Mouse (Mus musculus) cerebellum, adult 11-12 months (tissue): ENCODE results near the gene Rplp2.

Experiments
- DNase-seq: peaks from one replicate; pipeline ENCODE4 v3.0.0; 2022

Gene Rplp2

GRCm38 (mm10) chr7:141468522-141469211, 21.5 kb downstream of the Rplp2 start:
- DNase-seq: peak; percentile 75

GRCm38 (mm10) chr7:141469352-141469751, 22.2 kb downstream of the Rplp2 start:
- DNase-seq: no peak

GRCm38 (mm10) chr7:141469901-141470636, 22.9 kb downstream of the Rplp2 start:
- DNase-seq: peak; percentile 61

GRCm38 (mm10) chr7:141470637-141470944, 23.4 kb downstream of the Rplp2 start:
- no peak for DNase-seq

- DNase-seq: no peak
Observed at GRCm38 (mm10) chr7:141471236-141471635, 24.1 kb downstream of the Rplp2 start.

- DNase-seq: no peak
Observed at GRCm38 (mm10) chr7:141472226-141472625, 25.1 kb downstream of the Rplp2 start.

GRCm38 (mm10) chr7:141472763-141473162, 25.6 kb downstream of the Rplp2 start:
- DNase-seq: peak; percentile 43

- no peak for DNase-seq
Observed at GRCm38 (mm10) chr7:141474160-141474559, 27.0 kb downstream of the Rplp2 start.

- peak; percentile 84 for DNase-seq
Observed at GRCm38 (mm10) chr7:141475011-141475804, 28.0 kb downstream of the Rplp2 start, which contains the start of the genes Polr2l and Tspan4. TSS of gene Polr2l (minus strand) at chr7:141475132. TSS of gene Tspan4 (plus strand) at chr7:141475240.

- DNase-seq: peak; percentile 57
Observed at GRCm38 (mm10) chr7:141475805-141476158, 28.6 kb downstream of the Rplp2 start.

GRCm38 (mm10) chr7:141476226-141476980, 29.2 kb downstream of the Rplp2 start:
- DNase-seq: peak; percentile 78

GRCm38 (mm10) chr7:141476981-141477370, 29.8 kb downstream of the Rplp2 start:
- no peak for DNase-seq

GRCm38 (mm10) chr7:141477578-141478269, 30.6 kb downstream of the Rplp2 start:
- DNase-seq: no peak

- no peak for DNase-seq
Observed at GRCm38 (mm10) chr7:141478270-141478748, 31.1 kb downstream of the Rplp2 start.

GRCm38 (mm10) chr7:141480842-141481497, 33.8 kb downstream of the Rplp2 start:
- peak; percentile 88 for DNase-seq

GRCm38 (mm10) chr7:141481498-141482401, 34.6 kb downstream of the Rplp2 start:
- DNase-seq: peak; percentile 82

GRCm38 (mm10) chr7:141482531-141483024, 35.4 kb downstream of the Rplp2 start:
- peak; percentile 74 for DNase-seq

GRCm38 (mm10) chr7:141483114-141483653, 36.0 kb downstream of the Rplp2 start:
- peak; percentile 67 for DNase-seq

GRCm38 (mm10) chr7:141484186-141485120, 37.3 kb downstream of the Rplp2 start:
- peak; percentile 76 for DNase-seq
